Comparison of ENCODE assay signal across 11 mouse cellular contexts in genomic region chr1:76258217-76258616, GRCm38 (mm10).
"Had no signal": no experiment of that assay in that cellular context is flagged by ENCODE, and none has a peak within 500 bp of the region (broad histone marks: within the 10 kb centered on the region; RNA-seq: fewer than 3 reads in every experiment).

No protein-coding gene starts in this region.

- DNase-seq: lung, adult 2 months; lung, postnatal 10 days; lung, postnatal 4 days; thymus, postnatal 4 days had no signal

- H3K36me3 ChIP-seq: limb, embryonic 10.5 days; liver, embryonic 15.5 days; midbrain, embryonic 15.5 days; neural tube, embryonic 12.5 days had no signal

- H3K4me3 ChIP-seq: limb, embryonic 10.5 days; liver, embryonic 15.5 days; midbrain, embryonic 15.5 days; neural tube, embryonic 12.5 days had no signal

- ATAC-seq: midbrain, embryonic 15.5 days had no signal

- H3K4me1 ChIP-seq: liver, embryonic 15.5 days; midbrain, embryonic 15.5 days; neural tube, embryonic 12.5 days had no signal

- H3K27ac ChIP-seq: limb, embryonic 10.5 days; liver, embryonic 15.5 days; midbrain, embryonic 15.5 days; neural tube, embryonic 12.5 days; stomach, postnatal 0 days had no signal

- H3K9ac ChIP-seq: liver, embryonic 15.5 days; midbrain, embryonic 15.5 days; neural tube, embryonic 12.5 days had no signal

- H3K27me3 ChIP-seq: liver, embryonic 15.5 days; midbrain, embryonic 15.5 days; neural tube, embryonic 12.5 days had no signal

- H3K4me2 ChIP-seq: liver, embryonic 11.5 days; liver, embryonic 15.5 days; midbrain, embryonic 11.5 days; midbrain, embryonic 15.5 days; neural tube, embryonic 12.5 days had no signal

- H3K9me3 ChIP-seq: limb, embryonic 10.5 days; liver, embryonic 15.5 days; midbrain, embryonic 15.5 days; neural tube, embryonic 12.5 days had no signal
